Mouse (Mus musculus): ENCODE measurements around the gene Gm21958. TPM values are rescaled to one million over a fixed set of nuclear protein-coding genes. Genes with fewer than 3 reads are reported as not detected.
"Not testable (repeated sequence)": the region's sequence is repeated elsewhere in the genome, so short reads cannot be mapped to it uniquely, and the experiment has no call there.

Gene Gm21958
- polyA plus RNA-seq, 1 experiment from 2014 or later, result 1.0 TPM

DNA sequence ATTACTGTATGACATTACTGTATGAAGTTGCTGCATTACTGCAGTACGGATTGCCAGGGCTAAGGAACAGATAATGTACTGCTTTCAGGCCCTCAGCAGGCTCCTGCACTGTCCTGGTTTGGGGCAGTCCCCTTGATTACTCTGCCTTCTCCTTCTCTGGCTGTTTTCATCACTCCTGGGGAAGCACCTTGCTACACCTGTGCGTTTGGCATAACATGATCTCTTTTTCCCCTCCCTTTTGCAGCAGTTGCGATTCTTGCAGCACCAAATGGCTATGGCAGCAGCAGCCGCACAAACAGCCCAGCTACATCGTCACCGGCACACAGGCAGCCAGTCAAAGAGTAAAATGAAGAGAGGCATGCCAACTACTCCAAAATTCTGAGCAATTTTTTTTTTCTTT is 13.9 kb upstream of the Gm21958 start:
- Histone ChIP-seq H3K4me3 (ENCODE audit: low read depth, low read length) (no peak overlapping the region), H3K4me2 (ENCODE audit: low read depth, low read length, severe bottlenecking) (no peak overlapping the region), H3K27me3 (ENCODE audit: control insufficient read depth, insufficient read depth, low read length) (no peaks in the 10 kb centered on the region), H3K36me3 (ENCODE audit: control insufficient read depth, insufficient read depth, low read length) (peaks cover 19% of the 10 kb centered on the region), H3K27ac (ENCODE audit: low read depth, low read length) (no peak overlapping the region), H3K4me1 (replicated peaks; ENCODE audit: control insufficient read depth, insufficient read depth, low read length) (no peaks in the 10 kb centered on the region), H3K9me3 (ENCODE audit: control insufficient read depth, low read length) (no peaks in the 10 kb centered on the region), H3K9ac (ENCODE audit: low read length) (no peak overlapping the region)
- 94% methylated on average over 6 of the region's 6 CpGs for WGBS
- ATAC-seq (replicated peaks; ENCODE audit: low FRiP score) (no peak), DNase-seq (ENCODE audit: low spot score) (no peak)

DNA sequence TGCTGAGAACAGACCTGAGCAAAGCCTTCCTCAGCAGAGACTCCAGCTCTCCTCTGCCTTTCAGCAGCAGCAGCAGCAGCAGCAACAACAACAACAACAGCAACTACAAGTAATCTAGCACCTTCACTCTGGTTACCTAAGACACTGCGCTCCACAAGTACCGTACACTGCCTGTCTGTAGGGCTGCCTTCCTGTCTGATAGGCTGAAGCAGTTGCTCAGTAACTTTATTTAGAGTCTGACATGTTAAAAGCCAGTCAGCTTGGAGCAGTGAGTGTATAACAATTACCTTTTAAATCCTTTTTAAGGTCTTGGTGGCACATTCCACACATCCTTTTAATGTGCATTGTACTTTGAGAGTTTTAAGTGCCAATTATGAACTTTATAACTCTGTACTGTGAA is 13.4 kb upstream of the Gm21958 start:
- no peaks in the 10 kb centered on the region for H3K4me1 ChIP-seq (replicated peaks; ENCODE audit: control insufficient read depth, insufficient read depth, low read length)
- H3K9me3 ChIP-seq (ENCODE audit: control insufficient read depth, low read length), result no peaks in the 10 kb centered on the region
- H3K4me2 ChIP-seq (ENCODE audit: low read depth, low read length, severe bottlenecking), result no peak overlapping the region
- no peak for DNase-seq (ENCODE audit: low spot score)
- peaks cover 17% of the 10 kb centered on the region for H3K36me3 ChIP-seq (ENCODE audit: control insufficient read depth, insufficient read depth, low read length)
- no peak overlapping the region for H3K27ac ChIP-seq (ENCODE audit: low read depth, low read length)
- WGBS, result 94% methylated on average over 2 of the region's 2 CpGs
- H3K4me3 ChIP-seq (ENCODE audit: low read depth, low read length), result no peak overlapping the region
- ATAC-seq (replicated peaks; ENCODE audit: low FRiP score), result no peak
- no peaks in the 10 kb centered on the region for H3K27me3 ChIP-seq (ENCODE audit: control insufficient read depth, insufficient read depth, low read length)
- no peak overlapping the region for H3K9ac ChIP-seq (ENCODE audit: low read length)

DNA sequence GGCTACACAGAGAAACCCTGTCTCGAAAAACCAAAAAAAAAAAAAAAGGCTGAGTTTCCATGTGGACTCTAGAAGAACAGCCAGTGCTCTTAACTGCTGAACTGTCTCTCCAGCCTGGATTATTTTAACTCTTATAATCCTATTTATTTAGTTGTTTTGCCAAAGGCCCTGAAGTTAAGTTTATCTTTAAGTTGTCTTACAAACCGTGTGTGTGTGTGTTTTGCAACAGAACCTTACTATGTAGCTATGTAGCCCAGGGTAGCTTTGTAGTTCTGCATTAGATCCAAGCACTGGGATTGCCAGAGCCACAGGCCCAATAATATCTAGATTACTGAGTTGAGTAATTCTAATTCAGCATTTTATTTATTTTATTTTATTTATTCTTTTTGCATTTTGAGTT is 11.2 kb upstream of the Gm21958 start:
- peaks cover 17% of the 10 kb centered on the region for H3K36me3 ChIP-seq (ENCODE audit: control insufficient read depth, insufficient read depth, low read length)
- H3K4me2 ChIP-seq (ENCODE audit: low read depth, low read length, severe bottlenecking), result no peak overlapping the region
- H3K27ac ChIP-seq (ENCODE audit: low read depth, low read length), result no peak overlapping the region
- no peaks in the 10 kb centered on the region for H3K27me3 ChIP-seq (ENCODE audit: control insufficient read depth, insufficient read depth, low read length)
- ATAC-seq (replicated peaks; ENCODE audit: low FRiP score), result no peak
- H3K4me3 ChIP-seq (ENCODE audit: low read depth, low read length), result no peak overlapping the region
- no peaks in the 10 kb centered on the region for H3K4me1 ChIP-seq (replicated peaks; ENCODE audit: control insufficient read depth, insufficient read depth, low read length)
- no peak overlapping the region for H3K9ac ChIP-seq (ENCODE audit: low read length)
- no peak for DNase-seq (ENCODE audit: low spot score)
- no peaks in the 10 kb centered on the region for H3K9me3 ChIP-seq (ENCODE audit: control insufficient read depth, low read length)
- WGBS, result 89% methylated on average over 2 of the region's 2 CpGs

DNA sequence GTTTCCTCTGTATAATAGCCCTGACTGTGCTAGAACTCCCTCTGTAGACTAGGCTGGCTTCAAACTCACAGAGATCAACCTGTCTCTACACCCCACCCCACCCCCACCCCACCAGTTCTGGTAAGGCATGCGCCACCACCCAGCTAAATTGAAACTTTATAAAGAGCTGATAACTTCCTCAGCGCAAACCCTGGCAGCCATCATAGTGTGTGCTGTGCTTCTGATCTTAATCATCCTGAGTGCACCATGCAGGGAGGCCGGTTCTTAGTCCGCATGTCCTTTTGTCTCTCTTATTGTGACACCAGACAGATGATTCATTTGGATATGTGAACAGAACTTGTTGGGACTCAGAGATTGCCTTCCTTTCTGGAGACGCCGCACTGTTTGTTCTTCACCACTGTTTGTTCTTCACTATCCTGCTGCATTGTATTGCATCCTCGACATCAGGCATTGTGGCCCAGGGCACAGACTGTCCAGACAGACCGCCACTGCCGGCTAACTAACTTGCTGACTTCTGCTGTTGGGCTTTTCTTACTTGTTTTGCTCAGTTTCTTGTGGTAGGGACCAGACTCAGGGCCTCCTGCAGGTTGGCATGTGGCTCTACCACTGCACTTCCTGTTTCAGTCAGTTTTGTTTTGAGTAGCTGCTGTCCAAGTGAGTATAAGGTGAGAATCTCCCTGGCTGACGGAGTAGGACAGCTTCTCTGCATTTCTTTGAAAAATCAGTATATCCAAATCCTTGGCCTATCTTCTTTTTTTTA is 9.8 kb upstream of the Gm21958 start:
- no peak overlapping the region for H3K27ac ChIP-seq (ENCODE audit: low read depth, low read length)
- H3K4me3 ChIP-seq (ENCODE audit: low read depth, low read length), result no peak overlapping the region
- H3K4me2 ChIP-seq (ENCODE audit: low read depth, low read length, severe bottlenecking), result no peak overlapping the region
- no peak for DNase-seq (ENCODE audit: low spot score)
- no peak for ATAC-seq (replicated peaks; ENCODE audit: low FRiP score)
- peaks cover 12% of the 10 kb centered on the region for H3K36me3 ChIP-seq (ENCODE audit: control insufficient read depth, insufficient read depth, low read length)
- H3K9me3 ChIP-seq (ENCODE audit: control insufficient read depth, low read length), result no peaks in the 10 kb centered on the region
- no peaks in the 10 kb centered on the region for H3K27me3 ChIP-seq (ENCODE audit: control insufficient read depth, insufficient read depth, low read length)
- H3K9ac ChIP-seq (ENCODE audit: low read length), result no peak overlapping the region
- no peaks in the 10 kb centered on the region for H3K4me1 ChIP-seq (replicated peaks; ENCODE audit: control insufficient read depth, insufficient read depth, low read length)
- 90% methylated on average over 10 of the region's 10 CpGs for WGBS

DNA sequence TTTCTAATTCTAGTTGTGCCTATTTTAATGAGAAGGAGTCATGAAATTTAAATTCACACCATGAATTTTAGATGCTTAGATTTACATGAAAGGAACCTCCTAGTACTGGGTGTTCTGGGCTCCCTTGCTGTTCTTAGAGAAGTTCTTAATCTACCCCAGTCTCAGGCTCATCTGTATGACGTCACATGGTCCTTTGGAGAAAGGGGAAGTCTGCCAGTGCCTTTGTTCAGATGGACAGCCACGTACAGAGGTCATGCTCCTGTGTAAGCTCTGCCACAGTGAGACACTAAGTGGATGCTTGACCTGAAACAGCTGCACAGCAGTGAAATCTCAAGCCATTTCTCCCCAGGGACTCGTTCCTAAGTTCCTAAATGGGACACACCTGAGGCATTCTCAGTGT is 4.8 kb upstream of the Gm21958 start:
- Histone ChIP-seq H3K4me2 (ENCODE audit: low read depth, low read length, severe bottlenecking) (no peak overlapping the region), H3K27me3 (ENCODE audit: control insufficient read depth, insufficient read depth, low read length) (no peaks in the 10 kb centered on the region), H3K27ac (ENCODE audit: low read depth, low read length) (no peak overlapping the region), H3K4me3 (ENCODE audit: low read depth, low read length) (no peak overlapping the region), H3K36me3 (ENCODE audit: control insufficient read depth, insufficient read depth, low read length) (peaks cover 3% of the 10 kb centered on the region; the same call in 1 of the 2 replicates), H3K9ac (ENCODE audit: low read length) (no peak overlapping the region), H3K4me1 (replicated peaks; ENCODE audit: control insufficient read depth, insufficient read depth, low read length) (no peaks in the 10 kb centered on the region), H3K9me3 (ENCODE audit: control insufficient read depth, low read length) (no peaks in the 10 kb centered on the region)
- WGBS, result 66% methylated on average over 3 of the region's 3 CpGs
- ATAC-seq (replicated peaks; ENCODE audit: low FRiP score) (no peak), DNase-seq (ENCODE audit: low spot score) (no peak)

DNA sequence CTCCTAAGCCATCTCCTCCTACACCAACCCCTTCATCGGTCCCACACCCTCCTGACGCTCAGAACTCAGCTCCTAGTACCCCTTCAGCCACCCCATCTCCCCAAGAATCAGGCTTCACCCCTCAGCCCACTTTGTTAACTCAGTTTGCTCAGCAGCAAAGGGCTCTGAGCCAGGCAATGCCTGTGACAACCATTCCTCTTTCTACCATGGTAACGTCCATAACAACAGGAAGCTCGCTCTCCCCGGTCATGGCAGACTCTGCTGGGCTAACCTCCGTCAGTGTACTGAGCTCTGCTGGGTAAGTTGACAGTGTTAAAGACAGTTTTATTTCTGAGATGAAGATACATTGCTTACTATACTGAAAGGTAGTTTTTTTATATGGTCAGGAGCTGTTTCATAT is 3.2 kb upstream of the Gm21958 start:
- DNase-seq (ENCODE audit: low spot score) (no peak), ATAC-seq (replicated peaks; ENCODE audit: low FRiP score) (no peak)
- H3K4me3 ChIP-seq (ENCODE audit: low read depth, low read length), result no peak overlapping the region
- WGBS, result 87% methylated on average over 6 of the region's 6 CpGs
- H3K9me3 ChIP-seq (ENCODE audit: control insufficient read depth, low read length), result no peaks in the 10 kb centered on the region
- H3K4me1 ChIP-seq (replicated peaks; ENCODE audit: control insufficient read depth, insufficient read depth, low read length), result no peaks in the 10 kb centered on the region
- H3K36me3 ChIP-seq (ENCODE audit: control insufficient read depth, insufficient read depth, low read length), result peaks cover 3% of the 10 kb centered on the region; the same call in 1 of the 2 replicates
- H3K4me2 ChIP-seq (ENCODE audit: low read depth, low read length, severe bottlenecking), result no peak overlapping the region
- no peaks in the 10 kb centered on the region for H3K27me3 ChIP-seq (ENCODE audit: control insufficient read depth, insufficient read depth, low read length)
- H3K9ac ChIP-seq (ENCODE audit: low read length), result no peak overlapping the region
- H3K27ac ChIP-seq (ENCODE audit: low read depth, low read length), result no peak overlapping the region

DNA sequence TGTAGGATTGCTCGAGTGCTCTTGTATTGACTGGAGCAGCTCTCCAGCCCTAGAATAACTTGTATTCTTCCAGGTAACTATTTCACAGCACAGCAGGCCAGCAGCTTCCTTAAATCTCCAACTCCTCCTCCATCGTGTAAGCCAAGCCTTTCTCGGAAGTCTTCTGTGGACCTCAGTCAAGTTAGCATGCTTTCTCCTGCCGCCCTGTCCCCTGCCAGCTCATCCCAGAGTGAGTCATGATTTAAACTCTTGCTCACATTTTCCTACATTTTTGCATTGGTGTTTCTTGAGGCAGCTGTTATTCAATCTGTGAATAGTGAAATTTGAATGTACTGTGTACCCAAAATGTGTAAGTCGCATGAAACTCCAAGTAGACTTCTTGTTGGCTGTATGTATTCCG is 1.3 kb upstream of the Gm21958 start:
- no peak overlapping the region for H3K4me2 ChIP-seq (ENCODE audit: low read depth, low read length, severe bottlenecking)
- DNase-seq (ENCODE audit: low spot score) (no peak), ATAC-seq (replicated peaks; ENCODE audit: low FRiP score) (no peak)
- 93% methylated on average over 6 of the region's 6 CpGs for WGBS
- H3K4me3 ChIP-seq (ENCODE audit: low read depth, low read length), result no peak overlapping the region
- no peak overlapping the region for H3K27ac ChIP-seq (ENCODE audit: low read depth, low read length)
- H3K9me3 ChIP-seq (ENCODE audit: control insufficient read depth, low read length), result no peaks in the 10 kb centered on the region
- peaks cover 3% of the 10 kb centered on the region; the same call in 1 of the 2 replicates for H3K36me3 ChIP-seq (ENCODE audit: control insufficient read depth, insufficient read depth, low read length)
- no peak overlapping the region for H3K9ac ChIP-seq (ENCODE audit: low read length)
- no peaks in the 10 kb centered on the region for H3K27me3 ChIP-seq (ENCODE audit: control insufficient read depth, insufficient read depth, low read length)
- H3K4me1 ChIP-seq (replicated peaks; ENCODE audit: control insufficient read depth, insufficient read depth, low read length), result no peaks in the 10 kb centered on the region

DNA sequence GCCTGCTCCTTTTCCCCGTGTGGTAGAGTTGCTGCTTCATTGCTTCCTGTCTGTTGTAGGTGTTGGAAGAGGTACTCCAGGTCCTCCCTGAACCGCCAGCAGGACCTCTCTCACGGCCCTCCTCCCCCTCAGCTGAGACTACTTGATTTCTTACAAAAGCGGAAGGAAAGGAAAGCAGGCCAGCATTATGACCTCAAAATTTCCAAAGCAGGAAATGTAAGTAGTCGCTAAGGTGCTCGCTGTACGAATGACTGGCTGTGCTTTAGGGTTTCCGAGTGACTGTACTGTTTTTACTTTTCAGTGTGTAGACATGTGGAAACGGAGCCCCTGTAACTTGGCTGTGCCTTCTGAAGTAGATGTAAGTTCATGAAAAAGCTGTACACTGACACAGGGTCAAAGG is 5.2 kb downstream of the Gm21958 start:
- Histone ChIP-seq H3K9me3 (ENCODE audit: control insufficient read depth, low read length) (no peaks in the 10 kb centered on the region), H3K36me3 (ENCODE audit: control insufficient read depth, insufficient read depth, low read length) (peaks cover 8% of the 10 kb centered on the region; the same call in 1 of the 2 replicates), H3K4me3 (ENCODE audit: low read depth, low read length) (no peak overlapping the region), H3K9ac (ENCODE audit: low read length) (no peak overlapping the region), H3K27ac (ENCODE audit: low read depth, low read length) (no peak overlapping the region), H3K27me3 (ENCODE audit: control insufficient read depth, insufficient read depth, low read length) (no peaks in the 10 kb centered on the region), H3K4me1 (replicated peaks; ENCODE audit: control insufficient read depth, insufficient read depth, low read length) (no peaks in the 10 kb centered on the region), H3K4me2 (ENCODE audit: low read depth, low read length, severe bottlenecking) (no peak overlapping the region)
- DNase-seq (ENCODE audit: low spot score) (no peak), ATAC-seq (replicated peaks; ENCODE audit: low FRiP score) (no peak)
- 93% methylated on average over 9 of the region's 9 CpGs for WGBS

DNA sequence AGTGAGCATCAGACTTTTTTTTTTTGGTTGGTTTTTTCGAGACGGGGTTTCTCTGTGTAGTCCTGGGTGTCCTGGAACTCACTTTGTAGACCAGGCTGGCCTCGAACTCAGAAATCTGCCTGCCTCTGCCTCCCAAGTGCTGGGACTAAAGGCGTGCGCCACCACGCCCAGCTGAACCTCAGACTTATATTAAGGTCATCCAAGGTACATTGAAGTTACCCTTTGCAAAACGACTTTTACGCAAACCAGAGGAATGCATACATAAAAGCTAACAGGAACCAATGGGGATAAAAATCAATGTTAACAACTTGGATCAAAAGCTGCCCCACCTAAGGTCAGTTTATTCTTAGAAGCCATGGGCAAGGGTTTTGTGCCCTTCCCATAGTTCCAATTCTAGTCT is 10.0 kb downstream of the Gm21958 start:
- not testable (repeated sequence) for H3K4me2 ChIP-seq (ENCODE audit: low read depth, low read length, severe bottlenecking); H3K36me3 ChIP-seq (ENCODE audit: control insufficient read depth, insufficient read depth, low read length); ATAC-seq (replicated peaks; ENCODE audit: low FRiP score); H3K4me1 ChIP-seq (replicated peaks; ENCODE audit: control insufficient read depth, insufficient read depth, low read length); DNase-seq (ENCODE audit: low spot score); H3K4me3 ChIP-seq (ENCODE audit: low read depth, low read length); H3K9ac ChIP-seq (ENCODE audit: low read length); H3K9me3 ChIP-seq (ENCODE audit: control insufficient read depth, low read length); H3K27me3 ChIP-seq (ENCODE audit: control insufficient read depth, insufficient read depth, low read length); H3K27ac ChIP-seq (ENCODE audit: low read depth, low read length)
- 89% methylated on average over 8 of the region's 8 CpGs for WGBS

Measured in forebrain, embryonic 11.5 days (tissue).